Mouse (Mus musculus) mouse embryonic stem cell (cell line): ENCODE data around the gene Iqch.
"Not testable (repeated sequence)": the region's sequence is repeated elsewhere in the genome, so short reads cannot be mapped to it uniquely, and the experiment has no call there.

Experiments
- in situ Hi-C, 2 experiments: fragments of 300-500 bp; cut with MboI; formaldehyde crosslinking; loops; 1 replicate in 1 of 2; 3 replicates in 1 of 2; pipeline ENCODE4 v1.14.3; 2019 to 2020; ENCODE audit warnings: low sequenced_read_pairs in 2 of 2, low pct_unique_long_range_greater_than_20kb in 1 of 2, mixed read lengths in 1 of 2; ENCODE audit not compliant: unreplicated experiment in 1 of 2

Gene Iqch

GRCm38 (mm10) chr9:63580046-63580445 lies 22.2 kb downstream of the Iqch start:
- in situ Hi-C loops, result no loop called here

GRCm38 (mm10) chr9:63579644-63580043 lies 22.6 kb downstream of the Iqch start:
- in situ Hi-C loops, result no loop called here

DNA sequence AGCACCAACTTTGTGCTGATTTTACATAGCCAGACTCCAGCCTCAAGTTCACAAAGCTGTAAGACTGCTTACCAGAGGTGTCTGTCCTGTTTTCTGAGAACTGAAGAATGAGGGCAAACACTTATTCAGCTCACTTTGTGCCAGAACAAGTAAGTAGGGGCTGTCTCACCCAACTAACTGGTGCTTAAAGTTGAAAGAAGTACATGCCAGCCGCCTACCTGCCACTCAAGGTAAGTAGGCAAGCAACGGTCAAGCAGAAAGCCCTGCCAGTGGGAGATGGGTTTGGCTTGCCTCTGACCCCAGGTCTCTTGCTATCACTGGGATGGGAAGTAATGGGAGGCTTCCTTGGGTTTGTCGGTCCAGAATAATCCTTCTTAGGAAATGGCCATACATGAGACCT lies 24.8 kb downstream of the Iqch start:
- in situ Hi-C loops, result no loop called here

- in situ Hi-C loops, result no loop called here
Observed at GRCm38 (mm10) chr9:63572874-63573273, 29.4 kb downstream of the Iqch start.

GRCm38 (mm10) chr9:63571895-63572294 lies 30.4 kb downstream of the Iqch start:
- in situ Hi-C loops, result no loop called here

DNA sequence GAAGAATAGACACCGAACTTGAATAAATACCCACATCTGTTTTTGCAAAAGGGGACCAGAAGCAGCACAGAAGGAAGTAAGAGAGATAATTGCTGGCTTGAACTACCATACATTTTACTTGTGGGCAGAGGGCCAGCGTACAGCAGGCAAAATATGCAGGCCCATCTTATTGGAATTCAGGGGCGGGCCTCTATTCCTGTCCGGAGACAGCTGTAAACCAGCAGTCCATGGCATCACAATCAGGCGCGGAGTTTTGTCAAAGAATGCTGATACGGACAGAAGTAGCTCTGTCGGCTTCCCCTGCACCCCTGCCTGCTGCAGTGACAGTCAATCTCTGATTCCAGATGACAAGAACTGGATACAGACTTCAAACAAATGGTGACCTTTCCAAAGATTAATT lies 33.5 kb downstream of the Iqch start:
- in situ Hi-C loops, result no loop called here

DNA sequence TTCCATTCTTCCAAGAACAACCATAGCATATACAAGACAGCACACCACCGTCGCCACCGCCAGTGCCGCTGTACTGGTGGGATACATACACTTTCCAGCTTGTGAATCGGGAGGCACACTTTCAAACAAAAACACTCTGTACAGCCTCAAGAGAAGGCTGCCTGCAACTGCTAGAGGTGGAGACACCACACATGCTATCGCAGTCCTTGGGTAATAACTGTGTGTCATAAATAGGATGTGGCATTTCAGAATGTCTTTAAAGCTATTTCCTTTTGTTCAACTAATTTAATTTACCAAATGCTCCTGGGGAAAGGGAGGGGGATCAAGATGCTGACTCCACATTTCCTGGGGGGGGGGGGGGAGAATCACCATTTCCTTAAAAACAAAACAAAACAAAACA lies 34.0 kb downstream of the Iqch start:
- in situ Hi-C loops, result no loop called here

- in situ Hi-C loops, result no loop called here
Observed at GRCm38 (mm10) chr9:63563436-63563835, 38.9 kb downstream of the Iqch start.

DNA sequence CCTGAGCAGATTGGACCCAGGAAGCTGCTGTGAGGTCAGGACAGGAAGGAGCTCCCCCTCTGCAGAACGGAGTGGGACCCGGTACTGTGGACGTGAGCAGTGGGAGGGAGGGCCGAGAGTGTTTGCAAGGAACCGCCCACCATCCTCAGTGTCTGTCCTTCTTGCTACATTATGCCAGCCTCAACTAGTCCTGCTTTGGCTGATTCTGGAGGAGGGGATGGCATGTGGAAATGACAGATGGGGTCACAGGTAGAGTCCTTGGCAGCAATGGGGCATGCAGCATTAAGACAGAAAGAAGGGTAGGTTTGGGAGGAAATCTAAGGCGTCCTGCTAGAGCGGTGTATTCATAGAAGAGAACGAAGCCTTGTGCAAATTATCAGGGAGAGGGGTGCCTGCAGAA lies 40.4 kb downstream of the Iqch start:
- in situ Hi-C loops, result no loop called here

DNA sequence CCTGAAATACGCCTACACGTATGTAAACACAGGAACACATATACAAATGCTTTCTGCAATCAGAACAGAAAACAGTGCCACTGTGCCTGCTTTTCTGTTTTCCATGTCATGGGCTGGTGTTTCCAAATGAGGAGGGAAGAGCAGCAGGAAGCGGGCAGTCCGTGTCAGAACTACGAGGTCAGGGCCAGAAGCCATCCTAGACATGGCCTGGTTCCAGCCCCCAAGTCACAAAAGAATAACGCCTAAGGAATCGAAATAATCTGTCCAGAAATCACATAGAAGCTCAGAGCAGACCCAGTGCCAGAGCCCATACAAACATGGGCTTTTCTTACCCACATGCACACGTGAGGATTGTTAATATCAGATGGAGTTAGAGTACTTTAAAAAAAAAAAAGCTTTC lies 45.4 kb downstream of the Iqch start:
- in situ Hi-C loops, result no loop called here

GRCm38 (mm10) chr9:63556316-63556715 lies 46.0 kb downstream of the Iqch start:
- in situ Hi-C loops, result no loop called here

DNA sequence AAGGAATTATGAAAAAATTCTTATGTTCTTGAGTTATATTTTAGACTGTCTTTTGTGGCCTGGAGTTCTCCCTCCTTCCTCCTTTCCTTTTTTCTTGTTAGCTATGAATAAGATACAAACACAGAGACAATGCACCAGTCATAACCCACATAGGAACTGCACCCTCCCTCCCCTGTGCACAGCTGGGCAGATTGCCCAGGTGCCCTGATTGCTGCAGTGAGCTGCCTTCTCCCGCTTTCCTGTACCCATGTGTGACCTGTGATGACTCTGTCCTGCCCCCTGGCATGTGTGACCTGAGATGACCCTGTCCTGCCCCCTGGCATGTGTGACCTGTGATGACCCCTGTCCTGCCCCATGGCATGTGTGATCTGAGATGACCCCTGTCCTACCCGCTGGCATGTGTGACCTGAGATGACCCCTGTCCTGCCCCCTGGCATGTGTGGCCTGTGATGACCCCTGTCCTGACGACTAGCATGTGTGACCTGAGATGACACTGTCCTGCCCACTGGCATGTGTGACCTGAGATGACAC lies 46.8 kb downstream of the Iqch start:
- in situ Hi-C loops, result no loop called here

- in situ Hi-C loops, result no loop called here
Observed at GRCm38 (mm10) chr9:63553628-63554027, 48.7 kb downstream of the Iqch start.

DNA sequence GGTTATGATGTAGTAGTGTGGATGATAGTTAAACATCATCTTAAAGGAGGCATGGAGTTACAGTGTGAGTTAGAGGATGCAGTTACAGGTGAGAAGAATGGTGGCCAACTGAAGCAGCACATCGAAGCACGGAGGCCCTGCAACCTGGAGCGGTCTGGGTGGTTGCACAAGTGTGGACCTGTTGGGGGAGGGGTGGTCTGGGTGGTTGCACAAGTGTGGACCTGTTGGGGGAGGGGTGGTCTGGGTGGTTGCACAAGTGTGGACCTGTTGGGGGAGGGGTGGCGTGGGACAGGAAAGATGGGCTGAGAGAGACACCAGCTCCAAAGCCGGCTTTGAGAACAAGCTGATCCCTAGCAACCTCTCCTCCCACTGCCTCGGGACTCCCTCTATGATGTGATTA lies 51.6 kb downstream of the Iqch start:
- in situ Hi-C loops, result not testable (repeated sequence)

- in situ Hi-C loops, result no loop called here
Observed at GRCm38 (mm10) chr9:63548966-63549365, 53.3 kb downstream of the Iqch start.

DNA sequence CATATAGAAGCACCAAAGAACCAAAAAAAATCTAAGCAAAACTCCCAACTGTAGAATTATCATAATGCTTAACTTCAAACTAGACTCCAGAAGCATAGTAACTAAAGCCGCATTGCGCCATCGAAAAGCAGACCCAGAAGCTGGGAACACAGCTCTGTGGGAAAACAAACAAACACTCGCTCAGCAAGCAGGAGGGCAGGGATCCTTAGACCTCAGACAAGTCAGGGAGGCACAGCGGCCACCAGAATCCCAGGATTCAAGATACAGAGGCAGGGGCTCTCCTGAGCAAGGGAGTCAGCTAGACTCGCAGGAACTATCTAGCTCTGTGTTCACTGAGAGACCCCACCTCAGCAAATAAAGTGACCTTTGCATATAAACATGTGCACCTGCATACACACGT lies 60.4 kb downstream of the Iqch start:
- in situ Hi-C loops, result no loop called here

DNA sequence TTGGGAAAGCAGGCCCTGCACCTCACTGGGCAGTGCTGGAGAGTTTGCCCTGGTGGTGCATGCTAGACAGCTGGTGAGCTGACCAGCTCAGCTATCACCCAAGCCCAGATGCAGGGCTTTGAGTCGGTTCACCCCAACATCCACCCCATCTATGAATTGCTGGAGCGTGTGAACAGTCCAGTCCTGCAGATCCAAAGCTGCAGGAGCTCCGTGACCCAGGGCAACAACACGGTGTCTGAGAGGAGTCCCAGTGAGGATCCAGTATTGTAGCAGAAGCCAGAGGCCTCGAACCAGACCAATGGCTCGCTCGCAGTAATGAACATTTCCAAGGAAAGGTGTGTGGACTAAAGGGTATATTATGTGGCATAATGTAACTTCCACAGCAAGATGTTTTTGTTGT lies 61.0 kb downstream of the Iqch start:
- in situ Hi-C loops, result no loop called here

DNA sequence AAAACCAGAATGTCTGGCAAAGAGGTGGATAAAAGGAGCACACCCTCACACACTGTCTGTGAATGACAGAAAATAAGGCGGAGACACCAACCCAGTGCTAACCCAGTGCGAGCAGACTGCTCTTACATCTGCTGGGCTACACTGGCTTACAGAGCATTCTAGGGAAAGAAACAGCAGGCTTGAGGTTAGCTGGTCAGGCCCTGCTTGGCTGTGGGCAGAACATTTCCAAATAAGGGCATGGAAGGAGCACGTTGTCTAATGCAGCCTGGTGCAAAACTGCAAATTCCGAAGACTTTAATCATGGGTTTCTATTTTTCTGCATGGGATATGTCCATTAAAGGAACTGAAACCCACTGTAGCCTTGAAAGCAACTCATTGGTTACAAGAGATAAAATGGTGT lies 64.8 kb downstream of the Iqch start:
- in situ Hi-C loops, result no loop called here

DNA sequence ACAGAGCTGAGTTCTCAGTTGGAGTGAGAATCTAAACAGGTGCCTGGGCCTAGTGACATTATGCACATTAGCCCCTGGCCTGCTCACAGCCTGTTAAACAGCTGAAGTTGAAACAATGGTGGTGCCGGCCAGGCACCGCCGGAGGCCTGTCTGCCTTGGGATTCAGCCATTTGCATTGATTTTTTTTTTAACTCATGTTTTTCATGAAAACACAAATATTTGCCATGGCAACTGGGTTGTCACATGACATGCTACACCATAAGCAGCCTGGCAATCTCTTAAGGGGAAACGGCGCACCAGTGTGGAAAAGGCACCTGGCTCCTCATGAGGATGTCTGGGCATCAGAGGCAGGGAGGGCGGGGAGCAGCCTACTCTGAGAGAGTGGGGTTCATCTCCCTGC lies 67.3 kb downstream of the Iqch start:
- in situ Hi-C loops, result no loop called here

DNA sequence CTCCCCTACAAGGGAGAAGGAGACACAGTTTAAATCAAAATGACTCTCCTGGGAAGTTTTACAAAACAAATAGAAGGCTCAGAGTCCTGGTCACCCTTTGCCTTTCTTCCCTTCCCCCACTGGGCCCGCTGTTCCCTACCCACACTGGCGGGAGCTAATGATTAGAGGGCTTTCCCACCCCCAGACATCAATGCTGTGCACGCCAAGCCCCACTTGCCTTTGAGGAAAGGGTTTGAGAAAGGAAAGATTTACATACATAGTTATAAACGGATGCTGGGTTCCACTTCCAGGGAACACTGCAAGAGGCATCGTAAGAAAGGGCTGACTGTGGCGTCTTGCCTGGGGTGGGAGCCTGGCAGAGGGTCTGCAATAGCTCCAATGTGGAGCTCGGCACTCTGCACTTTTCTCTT lies 67.9 kb downstream of the Iqch start:
- in situ Hi-C loops, result no loop called here
